Mouse (Mus musculus): ENCODE measurements around the gene Ubac2.

DNA sequence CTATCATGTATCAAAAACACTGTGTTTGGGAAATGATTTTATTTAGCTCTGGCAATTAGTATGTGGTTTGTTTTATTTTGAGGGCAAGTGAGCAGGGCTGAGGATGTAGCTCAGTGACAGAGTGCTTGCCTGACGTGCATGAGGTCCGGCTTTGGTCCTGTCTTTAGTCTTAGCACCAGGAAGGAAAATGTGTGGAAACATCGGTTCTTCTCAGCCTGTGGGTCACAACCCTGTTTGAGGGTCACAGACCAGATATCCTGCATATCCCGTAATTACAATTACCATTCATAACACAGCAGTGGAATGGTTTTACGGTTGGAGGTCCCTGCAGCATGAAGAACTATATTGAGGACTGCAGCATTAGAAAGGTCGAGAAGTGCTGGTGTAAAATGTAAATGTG lies 107.6 kb downstream of the Ubac2 start:
- TF ChIP-seq ZNF384 (IDR thresholded peaks at IDR 0.05; ENCODE audit: low read depth, low read length) (no peak), ZC3H11A (IDR thresholded peaks at IDR 0.05; ENCODE audit: borderline replicate concordance, low read depth, low read length) (no peak), HCFC1 (IDR thresholded peaks at IDR 0.05; ENCODE audit: borderline replicate concordance, insufficient read depth, low read length) (no peak), MAFK (IDR thresholded peaks at IDR 0.05; ENCODE audit: insufficient read depth, low read depth, low read length) (no peak)

All from ES-E14 (cell line).